Mouse (Mus musculus): Measurements from ENCODE around the gene Gm47959. TPM values are rescaled to one million over a fixed set of nuclear protein-coding genes. Genes with fewer than 3 reads are reported as not detected.

Gene Gm47959
- polyA plus RNA-seq, 1 experiment: not detected

DNA sequence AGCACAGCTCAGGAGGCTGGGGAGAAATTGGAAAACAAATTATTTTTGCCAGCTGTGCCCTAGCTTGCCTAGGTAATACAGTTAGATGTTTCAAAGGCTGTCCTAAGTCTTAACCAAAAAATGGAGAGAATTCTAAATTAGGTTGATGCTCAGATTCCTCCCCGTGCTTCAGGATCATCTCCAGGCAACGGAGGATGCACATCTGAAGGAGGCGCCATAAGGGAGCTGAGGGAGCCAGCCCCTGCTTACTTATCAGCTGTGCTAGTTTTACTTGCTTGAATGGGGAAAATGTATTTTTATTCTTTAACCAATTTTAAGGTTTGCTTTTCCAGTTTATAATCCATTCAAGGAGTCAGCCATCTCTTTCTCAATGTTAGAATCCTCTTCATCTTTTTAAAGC, 6.4 kb upstream of the Gm47959 start:
- Histone ChIP-seq H3K4me1 (ENCODE audit: control insufficient read depth, insufficient read depth, insufficient read length, low read length) (peaks cover 14% of the 10 kb centered on the region; the same call in 1 of the 2 replicates), H3K36me3 (ENCODE audit: control insufficient read depth, insufficient read depth, low read length) (no peaks in the 10 kb centered on the region), H3K27ac (ENCODE audit: insufficient read depth, low read depth, low read length) (no peak overlapping the region), H3K27me3 (ENCODE audit: control insufficient read depth, insufficient read depth, low read length) (no peaks in the 10 kb centered on the region), H3K4me3 (ENCODE audit: low read depth, low read length) (no peak overlapping the region)
- TF ChIP-seq CTCF (IDR thresholded peaks at IDR 0.05; ENCODE audit: extremely low read depth, insufficient read length, insufficient replicate concordance, low read depth, low read length) (no peak), POLR2A (IDR thresholded peaks at IDR 0.05; ENCODE audit: low read depth, low read length) (no peak)
- 87% methylated on average over 3 of the region's 3 CpGs for WGBS

GRCm38 (mm10) chr1:83006218-83007179, 6.2 kb downstream of the Gm47959 start:
- 83% methylated on average over 8 of the region's 8 CpGs for WGBS
- H3K27me3 ChIP-seq (ENCODE audit: control insufficient read depth, insufficient read depth, low read length): no peaks in the 10 kb centered on the region

GRCm38 (mm10) chr1:83007471-83007870, 7.1 kb downstream of the Gm47959 start:
- Histone ChIP-seq H3K4me1 (ENCODE audit: control insufficient read depth, insufficient read depth, insufficient read length, low read length) (no peaks in the 10 kb centered on the region), H3K27me3 (ENCODE audit: control insufficient read depth, insufficient read depth, low read length) (no peaks in the 10 kb centered on the region), H3K4me3 (ENCODE audit: low read depth, low read length) (no peak overlapping the region), H3K27ac (ENCODE audit: insufficient read depth, low read depth, low read length) (no peak overlapping the region), H3K36me3 (ENCODE audit: control insufficient read depth, insufficient read depth, low read length) (no peaks in the 10 kb centered on the region)
- 42% methylated on average over 6 of the region's 6 CpGs for WGBS
- TF ChIP-seq CTCF (IDR thresholded peaks at IDR 0.05; ENCODE audit: extremely low read depth, insufficient read length, insufficient replicate concordance, low read depth, low read length) (no peak), POLR2A (IDR thresholded peaks at IDR 0.05; ENCODE audit: low read depth, low read length) (no peak)

More at GRCm38 (mm10) chr1:83006218-83007179, 6.2 kb downstream of the Gm47959 start:
- Histone ChIP-seq H3K4me3 (ENCODE audit: low read depth, low read length) (no peak overlapping the region), H3K36me3 (ENCODE audit: control insufficient read depth, insufficient read depth, low read length) (no peaks in the 10 kb centered on the region), H3K27ac (ENCODE audit: insufficient read depth, low read depth, low read length) (no peak overlapping the region), H3K4me1 (ENCODE audit: control insufficient read depth, insufficient read depth, insufficient read length, low read length) (no peaks in the 10 kb centered on the region)
- TF ChIP-seq POLR2A (IDR thresholded peaks at IDR 0.05; ENCODE audit: low read depth, low read length) (no peak), CTCF (IDR thresholded peaks at IDR 0.05; ENCODE audit: extremely low read depth, insufficient read length, insufficient replicate concordance, low read depth, low read length) (no peak)

- 38% methylated on average over 3 of the region's 3 CpGs for WGBS
- no peak overlapping the region for H3K4me3 ChIP-seq (ENCODE audit: low read depth, low read length)
- H3K27me3 ChIP-seq (ENCODE audit: control insufficient read depth, insufficient read depth, low read length): no peaks in the 10 kb centered on the region
- H3K4me1 ChIP-seq (ENCODE audit: control insufficient read depth, insufficient read depth, insufficient read length, low read length): no peaks in the 10 kb centered on the region; the same call in 1 of the 2 replicates
- H3K27ac ChIP-seq (ENCODE audit: insufficient read depth, low read depth, low read length): no peak overlapping the region
- no peak for TF ChIP-seq CTCF (IDR thresholded peaks at IDR 0.05; ENCODE audit: extremely low read depth, insufficient read length, insufficient replicate concordance, low read depth, low read length)
- TF ChIP-seq POLR2A (IDR thresholded peaks at IDR 0.05; ENCODE audit: low read depth, low read length): no peak
- no peaks in the 10 kb centered on the region for H3K36me3 ChIP-seq (ENCODE audit: control insufficient read depth, insufficient read depth, low read length)
Measured at GRCm38 (mm10) chr1:83014477-83014876, 14.1 kb downstream of the Gm47959 start.

DNA sequence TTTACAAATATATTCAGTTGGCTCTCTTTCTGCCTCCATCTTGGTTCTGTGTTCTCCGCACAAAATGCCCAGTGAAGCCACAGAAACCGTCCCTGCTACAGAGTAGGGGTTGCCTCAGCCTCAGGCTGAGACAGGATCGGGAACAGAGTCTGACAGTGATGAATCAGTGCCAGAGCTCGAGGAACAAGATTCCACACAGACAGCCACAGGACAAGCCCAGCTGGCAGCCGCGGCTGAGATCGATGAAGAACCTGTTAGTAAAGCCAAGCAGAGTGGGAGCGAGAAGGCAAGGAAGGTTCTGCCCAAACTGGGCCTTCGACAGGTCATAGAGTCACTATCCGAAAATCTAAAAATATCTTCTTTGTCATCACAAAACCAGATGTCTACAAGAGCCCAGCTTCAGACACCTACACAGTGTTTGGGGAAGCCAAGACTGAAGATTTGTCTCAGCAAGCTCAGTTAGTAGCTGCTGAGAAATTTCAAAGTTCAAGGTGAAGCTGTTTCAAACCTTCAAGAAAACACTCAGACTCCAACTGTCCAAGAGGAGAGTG, 15.1 kb downstream of the Gm47959 start:
- TF ChIP-seq CTCF (IDR thresholded peaks at IDR 0.05; ENCODE audit: extremely low read depth, insufficient read length, insufficient replicate concordance, low read depth, low read length) (no peak), POLR2A (IDR thresholded peaks at IDR 0.05; ENCODE audit: low read depth, low read length) (no peak)
- Histone ChIP-seq H3K27me3 (ENCODE audit: control insufficient read depth, insufficient read depth, low read length) (no peaks in the 10 kb centered on the region), H3K4me1 (ENCODE audit: control insufficient read depth, insufficient read depth, insufficient read length, low read length) (no peaks in the 10 kb centered on the region; the same call in 1 of the 2 replicates), H3K36me3 (ENCODE audit: control insufficient read depth, insufficient read depth, low read length) (no peaks in the 10 kb centered on the region), H3K27ac (ENCODE audit: insufficient read depth, low read depth, low read length) (no peak overlapping the region; the same call in 1 of the 2 replicates), H3K4me3 (ENCODE audit: low read depth, low read length) (no peak overlapping the region)
- 60% methylated on average over 10 of the region's 10 CpGs for WGBS

GRCm38 (mm10) chr1:83016556-83016955, 16.2 kb downstream of the Gm47959 start:
- Histone ChIP-seq H3K27me3 (ENCODE audit: control insufficient read depth, insufficient read depth, low read length) (no peaks in the 10 kb centered on the region), H3K27ac (ENCODE audit: insufficient read depth, low read depth, low read length) (no peak overlapping the region), H3K4me3 (ENCODE audit: low read depth, low read length) (no peak overlapping the region), H3K4me1 (ENCODE audit: control insufficient read depth, insufficient read depth, insufficient read length, low read length) (no peaks in the 10 kb centered on the region; the same call in 1 of the 2 replicates), H3K36me3 (ENCODE audit: control insufficient read depth, insufficient read depth, low read length) (no peaks in the 10 kb centered on the region)
- WGBS: 31% methylated on average over 1 of the region's 1 CpGs
- TF ChIP-seq CTCF (IDR thresholded peaks at IDR 0.05; ENCODE audit: extremely low read depth, insufficient read length, insufficient replicate concordance, low read depth, low read length) (no peak), POLR2A (IDR thresholded peaks at IDR 0.05; ENCODE audit: low read depth, low read length) (no peak)

- no peaks in the 10 kb centered on the region for H3K27me3 ChIP-seq (ENCODE audit: control insufficient read depth, insufficient read depth, low read length)
- WGBS: 29% methylated on average over 1 of the region's 1 CpGs
- H3K27ac ChIP-seq (ENCODE audit: insufficient read depth, low read depth, low read length): no peak overlapping the region
- H3K36me3 ChIP-seq (ENCODE audit: control insufficient read depth, insufficient read depth, low read length): no peaks in the 10 kb centered on the region
- TF ChIP-seq CTCF (IDR thresholded peaks at IDR 0.05; ENCODE audit: extremely low read depth, insufficient read length, insufficient replicate concordance, low read depth, low read length) (no peak), POLR2A (IDR thresholded peaks at IDR 0.05; ENCODE audit: low read depth, low read length) (no peak)
- no peak overlapping the region for H3K4me3 ChIP-seq (ENCODE audit: low read depth, low read length)
- H3K4me1 ChIP-seq (ENCODE audit: control insufficient read depth, insufficient read depth, insufficient read length, low read length): no peaks in the 10 kb centered on the region
Measured at GRCm38 (mm10) chr1:83031950-83032349, 31.6 kb downstream of the Gm47959 start.

Data from small intestine, adult 2 months (tissue).